Mouse (Mus musculus) embryo, embryonic 10.5 days (tissue): ENCODE measurements around the gene Aldoc.

ENCODE experiments used
- DNase-seq: peaks from one replicate; pipeline ENCODE4 v3.0.0-alpha.2; 2015; ENCODE audit warnings: low spot score

Gene Aldoc

DNA sequence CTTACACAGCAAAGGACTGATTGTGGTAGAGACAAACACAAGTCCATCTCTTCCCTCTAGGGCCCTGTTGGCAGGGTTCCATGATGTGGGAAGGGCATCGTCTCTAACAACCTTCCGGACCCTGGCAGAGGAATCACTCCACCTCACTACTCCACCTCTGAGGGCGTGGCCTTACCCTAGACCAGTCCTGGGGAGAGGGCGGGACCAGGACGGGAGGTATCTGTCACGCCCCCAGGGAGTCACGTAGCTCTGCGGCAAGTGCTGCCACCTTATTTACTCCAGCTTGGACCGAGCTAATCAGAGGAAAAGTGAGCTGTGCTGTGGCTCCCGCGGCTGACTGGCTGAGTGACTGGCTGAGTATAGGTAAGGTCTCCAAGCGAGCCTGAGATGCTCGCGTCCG is at the start of gene Aldoc:
Aldoc (plus strand) TSS at position 109 of the 400 bp plus-strand sequence.
- DNase-seq = peak; percentile 82

DNA sequence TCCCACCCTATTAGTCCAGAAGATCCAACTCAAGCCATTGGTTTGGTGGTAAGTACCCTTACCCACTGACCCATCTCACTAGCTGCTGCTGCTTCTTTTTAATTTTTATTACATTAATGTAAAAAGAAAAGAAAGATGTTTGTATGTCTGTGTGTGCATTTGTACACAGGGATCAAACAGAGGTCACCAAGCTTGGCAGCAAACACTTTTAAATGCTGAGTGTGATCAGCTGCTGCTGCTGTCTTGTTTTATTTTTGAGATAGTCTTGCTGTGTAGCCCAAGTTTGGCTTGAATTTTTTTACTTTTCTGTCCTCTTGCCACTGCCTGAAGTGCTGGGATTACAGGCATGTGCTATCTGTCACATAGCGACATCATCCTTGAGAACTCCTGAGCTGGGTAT is 47.2 kb upstream of the Aldoc start:
- no peak for DNase-seq

DNA sequence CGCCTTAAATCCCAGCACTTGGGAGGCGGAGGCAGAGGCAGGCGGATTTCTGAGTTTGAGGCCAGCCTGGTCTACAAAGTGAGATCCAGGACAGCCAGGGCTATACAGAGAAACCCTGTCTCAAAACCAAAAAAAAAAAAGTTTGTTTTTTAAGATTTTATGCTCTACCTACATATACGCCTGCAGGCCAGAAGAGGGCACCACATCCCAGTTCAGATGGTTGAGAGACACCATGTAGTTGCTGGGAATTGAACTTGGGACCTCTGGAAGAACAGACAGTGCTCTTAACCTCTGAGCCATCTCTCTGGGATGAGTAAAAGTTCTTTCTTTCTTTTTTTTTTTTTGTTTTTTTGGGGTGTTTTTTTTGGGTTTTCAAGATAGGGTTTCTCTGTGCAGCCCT is 46.6 kb upstream of the Aldoc start:
- DNase-seq = peak; percentile 13

- no peak for DNase-seq
These were observed 43.9 kb upstream of the Aldoc start for GRCm38 (mm10) chr11:78278853-78279252.

GRCm38 (mm10) chr11:78279586-78279985 is 43.2 kb upstream of the Aldoc start:
- DNase-seq = no peak

- DNase-seq = no peak
These were observed 33.5 kb upstream of the Aldoc start for GRCm38 (mm10) chr11:78289146-78289763.

DNA sequence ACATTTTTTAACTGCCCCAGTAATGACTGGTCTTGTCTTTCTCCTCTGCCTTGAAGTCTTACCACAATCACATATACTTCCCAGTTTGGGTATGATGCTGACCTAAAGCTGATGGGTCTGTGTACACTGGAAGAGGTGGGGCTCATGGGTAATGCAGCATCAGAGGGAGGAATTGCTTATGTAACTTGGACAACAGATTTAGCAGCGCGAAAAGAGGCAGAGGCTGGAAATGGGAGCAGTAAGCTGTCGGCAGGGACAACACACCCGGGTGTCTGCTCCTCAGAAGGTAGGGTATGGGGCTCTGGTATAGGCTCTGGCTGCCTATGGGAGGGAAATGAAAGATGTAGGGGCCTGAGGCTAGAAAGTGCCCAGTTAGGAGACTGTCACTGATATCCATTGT is 32.1 kb upstream of the Aldoc start, which contains the start of gene BC030499:
BC030499 (plus strand) TSS at position 188 of the 400 bp plus-strand sequence.
- DNase-seq = no peak

GRCm38 (mm10) chr11:78294585-78294984 is 28.2 kb upstream of the Aldoc start:
- DNase-seq = no peak

GRCm38 (mm10) chr11:78300917-78301316 is 21.9 kb upstream of the Aldoc start:
- DNase-seq = no peak

GRCm38 (mm10) chr11:78301357-78302084 is 21.2 kb upstream of the Aldoc start, which contains the start of gene Spag5:
Gene Spag5, plus strand, starts transcription at chr11:78301529.
- peak; percentile 95 for DNase-seq

DNA sequence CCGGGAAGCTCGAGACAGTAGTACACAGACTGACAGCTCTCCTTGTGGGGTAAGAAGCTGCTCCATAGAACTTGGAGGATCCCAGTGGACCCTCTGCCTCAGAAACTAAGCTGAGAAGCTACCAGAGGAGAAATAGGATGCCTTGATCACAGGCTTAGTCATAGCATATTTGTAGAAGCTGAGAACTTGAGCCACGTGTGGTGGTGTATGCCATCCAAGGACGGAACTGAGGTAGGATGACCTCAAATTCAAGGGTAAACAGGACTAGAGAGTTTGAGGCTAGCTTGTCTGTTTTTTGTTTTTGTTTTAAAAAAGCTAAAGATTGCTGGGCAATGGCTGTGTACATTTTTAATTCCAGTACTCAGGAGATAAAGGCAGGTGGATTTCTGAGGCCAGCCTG is 17.5 kb upstream of the Aldoc start:
- DNase-seq = no peak

- DNase-seq = no peak
These were observed 11.8 kb upstream of the Aldoc start for GRCm38 (mm10) chr11:78310861-78311511.

GRCm38 (mm10) chr11:78313662-78314061 is 9.1 kb upstream of the Aldoc start:
- no peak for DNase-seq

DNA sequence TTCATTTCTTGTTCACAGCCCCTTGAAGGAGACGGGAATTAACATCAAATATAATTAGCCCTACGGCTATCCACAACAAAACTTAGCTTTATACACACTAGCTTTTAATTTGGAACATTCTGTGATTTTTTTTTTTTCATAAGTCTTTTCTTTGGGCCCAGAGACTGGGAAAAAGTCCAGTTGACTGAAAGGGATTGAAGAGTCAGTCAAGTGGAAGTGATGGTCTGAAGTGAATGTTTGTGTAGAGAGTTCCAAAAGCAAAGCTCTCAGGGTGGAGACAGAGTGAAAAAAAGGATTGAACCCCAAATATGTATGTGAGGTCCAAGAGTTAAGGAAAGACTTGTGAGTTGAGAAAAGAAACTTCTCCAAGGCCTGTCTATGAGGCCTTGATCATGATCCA is 4.4 kb upstream of the Aldoc start:
- no peak for DNase-seq

DNA sequence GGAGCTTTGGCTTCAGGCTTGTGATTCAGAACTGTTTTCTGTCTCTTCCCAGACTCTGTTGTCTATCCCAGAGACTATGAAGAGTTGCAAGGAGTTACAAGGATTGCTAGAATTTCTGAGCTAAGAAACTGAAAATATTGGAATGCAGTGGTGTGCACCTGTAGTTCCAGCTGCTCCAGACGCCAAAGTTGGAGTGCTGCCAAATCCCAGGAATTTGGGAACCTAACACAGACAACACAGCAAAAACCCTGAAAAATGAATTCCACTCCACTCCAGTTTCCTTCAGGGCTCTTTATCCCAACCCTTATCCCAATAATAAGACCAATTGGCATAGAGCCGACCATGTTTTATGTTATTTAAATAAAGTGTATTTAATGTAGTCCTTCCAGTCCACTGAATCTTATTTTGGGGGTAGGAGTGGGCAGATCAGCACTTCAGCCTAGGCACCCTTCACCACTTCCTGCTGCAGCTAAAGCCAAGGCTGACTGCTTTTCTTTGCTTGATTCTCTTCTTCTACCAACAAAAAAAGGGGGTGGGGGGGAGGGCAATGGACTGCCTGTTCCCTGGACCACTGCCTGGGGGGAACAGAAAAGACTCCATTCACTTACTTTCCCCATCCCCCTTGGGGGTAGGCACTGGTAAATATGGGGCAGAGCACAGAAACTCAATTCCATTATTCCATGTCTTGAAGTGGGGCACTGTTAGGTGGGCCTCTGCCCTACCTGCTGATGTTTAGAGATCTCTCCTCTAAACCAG is 514 bp upstream of the Aldoc start:
- DNase-seq = no peak

DNA sequence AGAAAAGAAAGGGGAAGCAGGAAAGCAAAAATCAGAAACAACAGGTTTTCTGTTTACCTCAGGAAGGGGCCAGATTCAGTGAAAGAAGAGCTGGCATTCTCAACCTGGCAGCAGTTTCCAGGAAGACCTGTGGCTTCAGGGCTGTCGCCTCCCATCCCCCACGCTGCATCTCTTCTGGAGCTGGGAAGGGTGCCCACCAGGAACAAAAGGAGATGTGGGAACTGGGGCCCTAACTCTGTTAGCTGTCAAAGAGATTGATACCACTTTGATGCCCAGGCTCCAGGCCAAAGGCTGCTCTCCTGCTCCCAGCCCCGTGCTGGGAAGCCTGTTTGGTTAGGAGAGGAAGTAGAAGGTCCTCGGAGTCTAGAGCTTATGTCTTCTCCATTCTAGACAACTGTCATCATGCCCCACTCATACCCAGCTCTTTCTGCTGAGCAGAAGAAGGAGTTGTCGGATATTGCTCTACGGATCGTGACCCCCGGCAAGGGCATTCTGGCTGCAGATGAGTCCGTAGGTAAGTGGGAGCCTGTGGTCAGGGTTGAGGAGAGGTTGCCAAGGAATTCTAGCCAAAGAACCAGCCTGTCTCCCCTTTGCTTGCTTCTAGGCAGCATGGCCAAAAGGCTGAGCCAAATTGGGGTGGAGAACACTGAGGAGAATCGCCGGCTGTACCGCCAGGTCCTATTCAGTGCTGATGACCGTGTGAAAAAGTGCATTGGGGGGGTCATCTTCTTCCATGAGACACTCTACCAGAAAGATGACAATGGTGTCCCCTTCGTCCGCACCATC is 1.4 kb downstream of the Aldoc start:
- no peak for DNase-seq

DNA sequence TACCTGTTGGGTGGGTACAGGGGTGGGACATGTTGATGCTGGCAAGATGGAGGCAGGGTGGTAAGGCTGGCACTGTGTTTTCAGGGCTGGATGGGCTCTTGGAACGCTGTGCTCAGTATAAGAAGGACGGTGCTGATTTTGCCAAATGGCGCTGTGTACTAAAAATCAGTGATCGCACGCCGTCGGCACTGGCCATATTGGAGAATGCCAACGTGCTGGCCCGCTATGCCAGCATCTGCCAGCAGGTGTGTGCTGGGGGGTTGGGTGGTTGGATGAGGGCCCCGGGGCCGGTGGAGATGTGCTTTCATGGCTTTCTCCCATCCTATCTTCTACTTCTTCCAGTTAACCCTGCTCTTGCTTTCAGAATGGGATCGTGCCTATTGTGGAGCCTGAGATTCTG is 2.2 kb downstream of the Aldoc start:
- no peak for DNase-seq

DNA sequence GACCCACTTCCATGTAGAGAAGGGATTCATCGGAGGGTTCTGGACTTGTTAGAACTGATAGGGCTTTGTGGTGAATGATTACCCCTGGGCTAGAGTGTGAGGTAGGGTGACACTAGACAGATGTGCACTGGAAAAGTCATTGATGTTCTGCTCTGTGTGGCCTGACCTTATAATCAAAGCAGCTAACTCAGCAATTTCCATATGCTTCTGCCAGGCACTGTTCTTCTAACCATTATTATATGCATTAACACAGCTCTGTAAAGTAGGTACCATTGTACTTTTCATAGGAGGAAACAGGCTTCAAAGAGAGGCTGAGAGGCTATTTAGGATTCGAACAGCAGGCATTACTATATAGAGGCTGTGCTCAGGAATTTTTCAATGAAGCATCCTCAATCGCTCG is 4.4 kb downstream of the Aldoc start:
- DNase-seq = no peak

- peak; percentile 98 for DNase-seq
These were observed 5.1 kb downstream of the Aldoc start, which contains the start of gene Pigs for GRCm38 (mm10) chr11:78327634-78328511. Gene Pigs, plus strand, starts transcription at chr11:78328415.

DNA sequence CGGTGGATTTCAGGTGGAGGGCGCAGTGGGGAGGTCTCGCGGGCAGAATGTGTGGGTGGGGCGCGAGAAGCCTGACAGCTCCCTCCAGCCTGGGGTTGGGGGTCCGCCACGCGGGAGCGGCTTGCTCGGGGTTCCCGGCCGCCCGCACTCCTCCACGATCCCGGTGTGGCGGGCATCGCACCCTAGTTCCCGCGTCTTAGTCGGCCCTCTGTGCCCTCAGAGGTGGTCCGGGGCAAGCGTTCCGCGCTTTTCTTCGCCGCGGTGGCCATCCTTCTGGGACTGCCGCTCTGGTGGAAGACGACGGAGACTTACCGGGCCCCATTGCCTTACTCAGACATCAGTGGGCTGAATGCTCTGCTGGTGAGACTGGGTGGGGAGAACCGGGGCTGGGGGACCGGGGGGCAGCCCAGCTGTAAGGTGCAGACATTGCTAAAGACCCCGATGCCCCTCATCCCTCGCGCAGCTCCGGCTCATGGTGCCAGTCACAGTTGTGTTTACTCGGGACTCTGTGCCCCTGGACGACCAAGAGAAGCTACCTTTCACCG is 5.8 kb downstream of the Aldoc start:
- DNase-seq = no peak
